Mouse (Mus musculus): ENCODE measurements around the gene Csrp1. TPM values are rescaled to one million over a fixed set of nuclear protein-coding genes. Genes with fewer than 3 reads are reported as not detected.

Gene Csrp1
- polyA plus RNA-seq, 1 experiment from 2014 or later = 16.0 TPM

- WGBS = 36% methylated on average over 6 of the region's 6 CpGs
- peaks cover 46% of the 10 kb centered on the region for H3K4me1 ChIP-seq (replicated peaks)
These were observed 15.6 kb downstream of the Csrp1 start for GRCm38 (mm10) chr1:135735460-135735859.

GRCm38 (mm10) chr1:135744987-135745386, 25.1 kb downstream of the Csrp1 start:
- no peak overlapping the region for H3K9ac ChIP-seq (replicated peaks)
- no peak overlapping the region for H3K4me3 ChIP-seq (replicated peaks)
- peaks cover 12% of the 10 kb centered on the region for H3K4me1 ChIP-seq (replicated peaks)
- WGBS = 89% methylated on average over 7 of the region's 7 CpGs
- no peak overlapping the region for H3K4me2 ChIP-seq (replicated peaks)
- no peak overlapping the region for H3K27ac ChIP-seq
- no peak for ATAC-seq
- H3K36me3 ChIP-seq = no peaks in the 10 kb centered on the region
- H3K27me3 ChIP-seq = no peaks in the 10 kb centered on the region
- no peaks in the 10 kb centered on the region for H3K9me3 ChIP-seq

More at GRCm38 (mm10) chr1:135735460-135735859, 15.6 kb downstream of the Csrp1 start:
- Histone ChIP-seq H3K9me3 (peaks cover 4% of the 10 kb centered on the region; the same call in 1 of the 2 replicates), H3K36me3 (no peaks in the 10 kb centered on the region), H3K27ac (no peak overlapping the region), H3K27me3 (no peaks in the 10 kb centered on the region), H3K9ac (replicated peaks) (no peak overlapping the region), H3K4me3 (replicated peaks) (no peak overlapping the region), H3K4me2 (replicated peaks) (no peak overlapping the region)
- ATAC-seq = no peak

- no peak for ATAC-seq
- no peak overlapping the region for H3K4me2 ChIP-seq (replicated peaks)
- H3K9me3 ChIP-seq = no peaks in the 10 kb centered on the region
- H3K27me3 ChIP-seq = no peaks in the 10 kb centered on the region
- H3K27ac ChIP-seq = no peak overlapping the region
- H3K4me1 ChIP-seq (replicated peaks) = peaks cover 6% of the 10 kb centered on the region
- no peak overlapping the region for H3K4me3 ChIP-seq (replicated peaks)
- no peaks in the 10 kb centered on the region for H3K36me3 ChIP-seq
- no peak overlapping the region for H3K9ac ChIP-seq (replicated peaks)
- WGBS = 89% methylated on average over 4 of the region's 4 CpGs
These were observed 26.4 kb downstream of the Csrp1 start for GRCm38 (mm10) chr1:135746248-135746647.

- 12% methylated on average over 10 of the region's 10 CpGs for WGBS
- Histone ChIP-seq H3K4me3 (replicated peaks) (no peak overlapping the region), H3K27me3 (no peaks in the 10 kb centered on the region)
These were observed 33.0 kb downstream of the Csrp1 start for GRCm38 (mm10) chr1:135752737-135753348.

GRCm38 (mm10) chr1:135755287-135755686, 35.4 kb downstream of the Csrp1 start:
- no peak for ATAC-seq
- 71% methylated on average over 9 of the region's 9 CpGs for WGBS

More at GRCm38 (mm10) chr1:135752737-135753348, 33.0 kb downstream of the Csrp1 start:
- Histone ChIP-seq H3K9ac (replicated peaks) (no peak overlapping the region), H3K36me3 (no peaks in the 10 kb centered on the region), H3K4me1 (replicated peaks) (0 out of 2 replicates have a peak, but pooled peaks cover 4% of the 10 kb centered on the region), H3K4me2 (replicated peaks) (no peak overlapping the region), H3K9me3 (no peaks in the 10 kb centered on the region), H3K27ac (no peak overlapping the region)
- ATAC-seq = peak; percentile 100

GRCm38 (mm10) chr1:135755913-135756312, 36.1 kb downstream of the Csrp1 start:
- H3K36me3 ChIP-seq = no peaks in the 10 kb centered on the region
- WGBS = 92% methylated on average over 3 of the region's 3 CpGs
- no peak overlapping the region for H3K27ac ChIP-seq
- ATAC-seq = no peak
- H3K4me3 ChIP-seq (replicated peaks) = no peak overlapping the region
- H3K27me3 ChIP-seq = no peaks in the 10 kb centered on the region
- no peak overlapping the region for H3K4me2 ChIP-seq (replicated peaks)
- no peaks in the 10 kb centered on the region for H3K4me1 ChIP-seq (replicated peaks)
- no peaks in the 10 kb centered on the region for H3K9me3 ChIP-seq
- H3K9ac ChIP-seq (replicated peaks) = no peak overlapping the region

More at GRCm38 (mm10) chr1:135755287-135755686, 35.4 kb downstream of the Csrp1 start:
- Histone ChIP-seq H3K9me3 (no peaks in the 10 kb centered on the region), H3K27me3 (no peaks in the 10 kb centered on the region), H3K4me3 (replicated peaks) (no peak overlapping the region), H3K4me2 (replicated peaks) (no peak overlapping the region), H3K36me3 (no peaks in the 10 kb centered on the region), H3K4me1 (replicated peaks) (no peaks in the 10 kb centered on the region), H3K27ac (no peak overlapping the region), H3K9ac (replicated peaks) (no peak overlapping the region)

GRCm38 (mm10) chr1:135757287-135757686, 37.4 kb downstream of the Csrp1 start:
- H3K4me3 ChIP-seq (replicated peaks) = no peak overlapping the region
- WGBS = 78% methylated on average over 8 of the region's 8 CpGs
- H3K9ac ChIP-seq (replicated peaks) = no peak overlapping the region
- no peak for ATAC-seq
- no peak overlapping the region for H3K4me2 ChIP-seq (replicated peaks)
- H3K27ac ChIP-seq = no peak overlapping the region
- H3K9me3 ChIP-seq = no peaks in the 10 kb centered on the region
- H3K27me3 ChIP-seq = no peaks in the 10 kb centered on the region
- no peaks in the 10 kb centered on the region for H3K4me1 ChIP-seq (replicated peaks)
- no peaks in the 10 kb centered on the region for H3K36me3 ChIP-seq

GRCm38 (mm10) chr1:135759685-135760084, 39.8 kb downstream of the Csrp1 start:
- H3K27ac ChIP-seq = no peak overlapping the region
- no peaks in the 10 kb centered on the region for H3K9me3 ChIP-seq
- H3K4me3 ChIP-seq (replicated peaks) = no peak overlapping the region
- ATAC-seq = no peak
- peaks cover 3% of the 10 kb centered on the region for H3K27me3 ChIP-seq
- H3K36me3 ChIP-seq = no peaks in the 10 kb centered on the region
- no peak overlapping the region for H3K4me2 ChIP-seq (replicated peaks)
- no peak overlapping the region for H3K9ac ChIP-seq (replicated peaks)
- WGBS = 34% methylated on average over 4 of the region's 4 CpGs
- H3K4me1 ChIP-seq (replicated peaks) = no peaks in the 10 kb centered on the region

- H3K27ac ChIP-seq = no peak overlapping the region
- H3K4me2 ChIP-seq (replicated peaks) = no peak overlapping the region
- no peak for ATAC-seq
- 69% methylated on average over 8 of the region's 8 CpGs for WGBS
- no peaks in the 10 kb centered on the region for H3K9me3 ChIP-seq
- no peak overlapping the region for H3K9ac ChIP-seq (replicated peaks)
- no peaks in the 10 kb centered on the region for H3K4me1 ChIP-seq (replicated peaks)
- H3K36me3 ChIP-seq = no peaks in the 10 kb centered on the region
- H3K4me3 ChIP-seq (replicated peaks) = no peak overlapping the region
- H3K27me3 ChIP-seq = peaks cover 8% of the 10 kb centered on the region
These were observed 40.4 kb downstream of the Csrp1 start for GRCm38 (mm10) chr1:135760216-135760615.

GRCm38 (mm10) chr1:135761728-135762127, 41.9 kb downstream of the Csrp1 start:
- no peak for ATAC-seq
- WGBS = 94% methylated on average over 5 of the region's 5 CpGs
- Histone ChIP-seq H3K36me3 (no peaks in the 10 kb centered on the region), H3K4me1 (replicated peaks) (peaks cover 12% of the 10 kb centered on the region), H3K27ac (no peak overlapping the region), H3K27me3 (peaks cover 11% of the 10 kb centered on the region), H3K9me3 (no peaks in the 10 kb centered on the region), H3K4me2 (replicated peaks) (no peak overlapping the region), H3K4me3 (replicated peaks) (no peak overlapping the region), H3K9ac (replicated peaks) (no peak overlapping the region)

GRCm38 (mm10) chr1:135763503-135764205, 43.8 kb downstream of the Csrp1 start:
- Histone ChIP-seq H3K27me3 (peaks cover 18% of the 10 kb centered on the region), H3K4me3 (replicated peaks) (no peak overlapping the region), H3K36me3 (peaks cover 2% of the 10 kb centered on the region), H3K27ac (no peak overlapping the region), H3K4me2 (replicated peaks) (no peak overlapping the region), H3K4me1 (replicated peaks) (peaks cover 23% of the 10 kb centered on the region), H3K9ac (replicated peaks) (no peak overlapping the region), H3K9me3 (no peaks in the 10 kb centered on the region)
- no peak for ATAC-seq
- WGBS = 82% methylated on average over 9 of the region's 9 CpGs

- H3K27ac ChIP-seq = no peak overlapping the region
- no peak for ATAC-seq
- 70% methylated on average over 2 of the region's 2 CpGs for whole genome bisulfite sequencing
These were observed 44.3 kb downstream of the Csrp1 start for GRCm38 (mm10) chr1:135764206-135764528.

More at GRCm38 (mm10) chr1:135764206-135764528, 44.3 kb downstream of the Csrp1 start:
- Histone ChIP-seq H3K9ac (replicated peaks) (no peak overlapping the region), H3K27me3 (peaks cover 18% of the 10 kb centered on the region), H3K36me3 (peaks cover 8% of the 10 kb centered on the region), H3K4me3 (replicated peaks) (no peak overlapping the region), H3K4me1 (replicated peaks) (peaks cover 23% of the 10 kb centered on the region), H3K4me2 (replicated peaks) (no peak overlapping the region), H3K9me3 (no peaks in the 10 kb centered on the region)
